Mouse (Mus musculus): Measurements from ENCODE around the gene Hist1h1c. TPM values are rescaled to one million over a fixed set of nuclear protein-coding genes. Genes with fewer than 3 reads are reported as not detected.
"Not testable (repeated sequence)": the region's sequence is repeated elsewhere in the genome, so short reads cannot be mapped to it uniquely, and the experiment has no call there.

Hist1h1c gene
- polyA plus RNA-seq, 1 experiment: 46.7 TPM

DNA sequence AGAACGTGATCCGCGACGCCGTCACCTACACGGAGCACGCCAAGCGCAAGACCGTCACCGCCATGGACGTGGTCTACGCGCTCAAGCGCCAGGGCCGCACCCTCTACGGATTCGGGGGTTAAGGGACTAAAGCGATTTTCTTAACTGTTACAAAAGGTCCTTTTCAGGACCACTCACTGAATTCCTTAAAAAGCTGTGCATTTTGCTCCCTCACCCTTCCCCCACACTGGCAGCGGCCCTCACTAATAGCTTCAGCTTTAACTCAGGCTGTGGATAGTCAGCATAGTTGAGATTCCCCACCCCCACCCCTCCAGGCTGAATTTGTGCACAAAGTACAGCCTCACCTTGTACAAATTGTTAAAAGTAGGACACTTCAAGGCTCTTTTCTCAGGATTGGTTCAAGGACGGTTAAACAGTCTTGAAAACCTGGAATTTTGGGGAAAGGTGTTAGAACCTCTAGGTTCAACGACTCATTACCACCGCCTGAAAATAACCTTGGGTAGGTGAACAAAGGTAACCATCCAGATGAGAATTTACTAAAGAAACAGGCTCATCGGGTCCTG, 18.7 kb downstream of the Hist1h1c start:
- DNase-seq: no peak
- WGBS: 2% methylated on average over 18 of the region's 23 CpGs
- no peak for TF ChIP-seq POLR2A (IDR thresholded peaks at IDR 0.05; ENCODE audit: borderline replicate concordance, extremely low read depth, low read depth, low read length)
- TF ChIP-seq CTCF (IDR thresholded peaks at IDR 0.05; ENCODE audit: insufficient read depth, low read length): no peak
- Histone ChIP-seq H3K4me3 (replicated peaks; ENCODE audit: extremely low read depth, low read depth, low read length) (peak overlapping the region; percentile 18), H3K4me1 (ENCODE audit: control insufficient read depth, insufficient read depth, low read length) (peaks cover 2% of the 10 kb centered on the region)

DNA sequence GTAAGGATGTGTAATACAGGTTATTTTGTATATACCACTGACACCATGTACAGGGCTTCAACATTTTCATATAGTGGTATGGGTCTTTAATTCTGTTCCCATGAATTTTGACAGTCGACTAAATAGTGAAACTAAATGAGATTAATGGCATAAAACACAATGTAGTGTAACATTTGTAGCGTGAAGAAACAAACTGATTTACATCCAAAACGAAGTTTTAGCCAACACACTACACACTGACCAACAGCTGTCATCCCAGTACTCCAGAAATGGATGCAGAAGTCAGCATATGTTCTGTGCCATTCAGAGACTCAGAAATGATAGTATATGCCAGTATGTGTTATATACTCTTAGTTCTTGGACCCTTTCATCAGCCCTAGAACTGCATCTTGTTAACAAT, 19.3 kb downstream of the Hist1h1c start:
- Histone ChIP-seq H3K4me3 (replicated peaks; ENCODE audit: extremely low read depth, low read depth, low read length) (no peak overlapping the region), H3K4me1 (ENCODE audit: control insufficient read depth, insufficient read depth, low read length) (peaks cover 2% of the 10 kb centered on the region)
- no peak for DNase-seq
- whole genome bisulfite sequencing: 40% methylated on average over 3 of the region's 3 CpGs
- no peak for TF ChIP-seq CTCF (IDR thresholded peaks at IDR 0.05; ENCODE audit: insufficient read depth, low read length)
- no peak for TF ChIP-seq POLR2A (IDR thresholded peaks at IDR 0.05; ENCODE audit: borderline replicate concordance, extremely low read depth, low read depth, low read length)

DNA sequence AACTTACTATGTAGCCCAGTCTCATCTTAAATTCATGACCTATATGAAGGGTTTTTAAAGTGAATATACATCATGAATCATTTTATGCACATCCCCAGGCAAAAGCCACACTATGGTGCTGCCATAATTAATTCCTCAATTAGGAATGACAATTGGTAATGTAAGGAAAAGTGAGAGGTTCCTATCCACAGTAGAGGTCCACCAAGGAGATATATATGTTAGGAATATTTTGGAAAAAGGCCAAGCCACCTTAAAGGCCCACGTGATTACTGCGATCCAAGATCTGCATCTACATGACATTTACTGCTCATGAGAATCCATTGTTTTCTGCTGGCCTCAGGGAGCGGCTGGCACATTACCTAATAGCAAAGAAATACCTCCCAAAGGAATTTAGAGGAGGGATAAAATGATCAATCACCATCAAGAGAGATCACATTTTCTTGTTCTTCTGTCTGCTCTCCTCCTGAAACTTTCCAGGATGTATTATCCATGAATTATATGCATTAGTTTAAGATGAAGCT, 20.7 kb downstream of the Hist1h1c start:
- 86% methylated on average over 3 of the region's 3 CpGs for WGBS
- no peak overlapping the region for H3K4me3 ChIP-seq (replicated peaks; ENCODE audit: extremely low read depth, low read depth, low read length)
- no peak for TF ChIP-seq POLR2A (IDR thresholded peaks at IDR 0.05; ENCODE audit: borderline replicate concordance, extremely low read depth, low read depth, low read length)
- no peak for TF ChIP-seq CTCF (IDR thresholded peaks at IDR 0.05; ENCODE audit: insufficient read depth, low read length)
- DNase-seq: no peak
- H3K4me1 ChIP-seq (ENCODE audit: control insufficient read depth, insufficient read depth, low read length): peaks cover 2% of the 10 kb centered on the region

DNA sequence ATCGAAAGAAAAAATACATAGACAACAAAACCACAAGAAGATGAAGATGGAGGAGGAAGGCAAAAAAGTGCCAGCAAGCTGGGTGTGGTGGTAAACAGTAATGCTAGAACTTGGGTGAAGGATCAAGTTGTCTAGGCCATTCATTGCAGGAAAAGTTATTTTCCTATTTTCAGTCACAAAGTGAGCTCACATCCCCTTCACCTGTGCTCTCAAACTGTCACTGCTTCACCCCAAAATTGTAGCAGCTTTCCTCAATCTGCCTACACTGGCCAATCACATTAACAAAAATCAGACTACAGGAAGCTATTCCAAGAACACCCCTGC, 21.3 kb downstream of the Hist1h1c start:
- WGBS: 39% methylated on average over 1 of the region's 1 CpGs
- DNase-seq: no peak
- Histone ChIP-seq H3K4me1 (ENCODE audit: control insufficient read depth, insufficient read depth, low read length) (peaks cover 2% of the 10 kb centered on the region), H3K4me3 (replicated peaks; ENCODE audit: extremely low read depth, low read depth, low read length) (no peak overlapping the region)
- TF ChIP-seq CTCF (IDR thresholded peaks at IDR 0.05; ENCODE audit: insufficient read depth, low read length) (no peak), POLR2A (IDR thresholded peaks at IDR 0.05; ENCODE audit: borderline replicate concordance, extremely low read depth, low read depth, low read length) (no peak)

DNA sequence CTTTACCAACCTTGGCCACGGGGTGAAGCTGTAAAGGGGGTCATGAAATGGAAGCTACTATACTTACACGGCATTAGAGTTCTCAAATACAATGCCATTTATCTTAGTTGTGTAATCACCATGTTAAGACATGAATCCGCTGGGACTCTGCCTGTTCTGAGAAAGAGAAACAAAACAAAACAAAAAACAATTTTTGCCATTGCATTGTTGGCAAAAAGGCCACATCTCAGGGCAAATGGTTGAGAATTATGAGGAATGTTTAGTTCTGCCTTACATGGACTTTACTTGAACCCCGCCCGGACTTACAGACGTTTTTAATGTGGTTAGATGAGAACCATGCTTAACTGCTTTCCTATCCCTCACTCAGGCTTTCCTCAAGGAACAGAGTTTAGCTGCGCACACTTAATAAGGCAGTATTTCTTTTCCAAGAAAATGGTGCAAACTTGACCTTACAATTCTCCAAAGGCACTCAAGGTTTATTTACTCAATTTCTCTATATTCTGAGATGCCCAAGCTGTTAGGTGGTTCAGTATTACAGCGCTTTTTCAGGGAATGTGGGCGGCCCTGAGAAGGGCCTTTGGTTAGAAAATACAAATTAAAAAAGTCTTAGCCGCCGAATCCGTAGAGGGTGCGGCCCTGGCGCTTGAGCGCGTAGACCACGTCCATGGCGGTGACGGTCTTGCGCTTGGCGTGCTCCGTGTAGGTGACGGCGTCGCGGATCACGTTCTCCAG, 21.8 kb downstream of the Hist1h1c start:
- WGBS: 1% methylated on average over 26 of the region's 27 CpGs
- TF ChIP-seq POLR2A (IDR thresholded peaks at IDR 0.05; ENCODE audit: borderline replicate concordance, extremely low read depth, low read depth, low read length) (no peak), CTCF (IDR thresholded peaks at IDR 0.05; ENCODE audit: insufficient read depth, low read length) (no peak)
- Histone ChIP-seq H3K4me1 (ENCODE audit: control insufficient read depth, insufficient read depth, low read length) (peaks cover 2% of the 10 kb centered on the region), H3K4me3 (replicated peaks; ENCODE audit: extremely low read depth, low read depth, low read length) (peak overlapping the region; percentile 19)
- no peak for DNase-seq

DNA sequence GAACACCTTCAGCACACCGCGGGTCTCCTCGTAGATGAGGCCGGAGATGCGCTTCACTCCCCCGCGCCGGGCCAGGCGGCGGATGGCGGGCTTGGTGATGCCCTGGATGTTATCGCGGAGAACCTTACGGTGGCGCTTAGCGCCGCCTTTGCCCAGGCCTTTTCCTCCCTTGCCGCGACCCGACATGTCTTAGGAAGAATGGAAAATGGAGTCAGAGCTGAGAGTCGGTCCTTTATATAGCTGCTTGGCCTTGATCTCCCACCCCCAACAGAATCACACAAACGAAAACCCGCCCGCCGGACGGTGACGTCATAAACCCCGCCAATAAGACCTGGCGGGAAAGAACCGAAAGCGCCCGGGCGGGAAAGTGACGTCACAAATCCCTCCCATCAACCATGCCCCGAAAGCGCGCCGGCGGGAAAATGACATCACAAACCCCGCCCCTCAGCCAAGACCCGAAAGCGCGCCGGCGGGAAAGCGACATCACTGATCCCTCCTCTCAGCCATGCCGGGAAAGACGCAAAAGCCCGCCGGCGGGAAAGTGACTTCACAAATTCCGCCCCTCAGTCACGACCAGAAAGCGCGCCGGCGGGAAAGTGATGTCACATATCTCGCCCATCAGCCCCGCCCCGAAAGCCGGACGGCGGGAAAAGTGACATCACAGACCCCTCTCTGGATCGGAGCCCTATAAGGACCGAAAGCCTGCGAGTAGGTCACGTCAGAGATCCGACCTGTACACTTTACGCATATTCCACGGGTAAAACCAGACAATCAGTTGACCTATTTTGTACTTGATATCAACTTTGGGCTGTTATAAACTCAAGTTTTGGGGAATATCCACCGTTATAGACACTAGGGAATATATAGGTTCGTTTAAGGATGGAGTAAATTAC, 22.6 kb downstream of the Hist1h1c start, which contains the start of gene Hist1h4a:
Hist1h4a (minus strand) TSS at position 259 of the 893 bp plus-strand sequence.
- under 1% methylated on average over 67 of the region's 72 CpGs for WGBS
- peak within 1 kb of the TSS; percentile 65 for H3K4me3 ChIP-seq (replicated peaks; ENCODE audit: extremely low read depth, low read depth, low read length)
- DNase-seq: peak; percentile 95
- H3K4me1 ChIP-seq (ENCODE audit: control insufficient read depth, insufficient read depth, low read length): peaks cover 2% of the 10 kb centered on the region
- TF ChIP-seq CTCF (IDR thresholded peaks at IDR 0.05; ENCODE audit: insufficient read depth, low read length) (no peak), POLR2A (IDR thresholded peaks at IDR 0.05; ENCODE audit: borderline replicate concordance, extremely low read depth, low read depth, low read length) (peak; percentile 82)

DNA sequence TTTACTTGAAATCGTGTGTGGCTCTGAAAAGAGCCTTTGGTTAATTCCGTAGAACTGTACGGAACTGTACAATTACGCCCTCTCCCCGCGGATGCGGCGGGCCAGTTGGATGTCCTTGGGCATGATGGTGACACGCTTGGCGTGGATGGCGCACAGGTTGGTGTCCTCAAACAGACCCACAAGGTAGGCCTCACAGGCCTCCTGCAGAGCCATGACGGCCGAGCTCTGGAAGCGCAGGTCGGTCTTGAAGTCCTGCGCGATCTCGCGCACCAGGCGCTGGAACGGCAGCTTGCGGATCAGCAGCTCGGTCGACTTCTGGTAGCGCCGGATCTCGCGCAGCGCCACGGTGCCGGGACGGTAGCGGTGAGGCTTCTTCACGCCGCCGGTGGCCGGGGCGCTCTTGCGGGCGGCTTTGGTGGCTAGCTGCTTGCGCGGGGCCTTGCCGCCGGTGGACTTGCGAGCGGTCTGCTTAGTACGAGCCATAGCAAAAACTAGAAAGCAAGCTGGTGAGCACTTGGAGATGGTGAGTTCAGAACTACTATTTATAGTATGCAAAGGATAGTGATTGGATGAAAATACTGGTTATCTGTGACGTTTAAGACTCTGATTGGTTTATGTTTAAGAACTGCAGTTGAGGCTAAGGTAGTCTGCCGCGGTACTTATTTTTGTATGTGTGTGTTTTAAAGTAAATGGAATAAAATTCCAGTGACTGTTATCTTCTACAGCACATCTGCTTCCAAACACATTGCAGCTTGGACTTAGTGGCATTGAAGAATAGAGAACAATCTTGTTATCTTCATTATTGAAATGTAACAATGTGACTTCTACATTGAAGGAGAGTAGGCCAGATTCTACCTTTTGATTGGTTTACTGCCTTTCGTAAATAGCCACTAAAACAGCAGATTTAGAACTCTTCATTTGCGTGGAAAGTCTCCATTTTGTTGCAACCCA, 23.5 kb downstream of the Hist1h1c start, which contains the start of gene Hist1h3a:
Hist1h3a (minus strand) TSS at position 516 of the 951 bp plus-strand sequence.
- TF ChIP-seq POLR2A (IDR thresholded peaks at IDR 0.05; ENCODE audit: borderline replicate concordance, extremely low read depth, low read depth, low read length): peak; percentile 46; the same call in 1 of the 2 replicates
- peak within 1 kb of the TSS; percentile 65 for H3K4me3 ChIP-seq (replicated peaks; ENCODE audit: extremely low read depth, low read depth, low read length)
- peak; percentile 58 for DNase-seq
- under 1% methylated on average over 30 of the region's 52 CpGs for WGBS
- not testable (repeated sequence) for H3K4me1 ChIP-seq (ENCODE audit: control insufficient read depth, insufficient read depth, low read length)

DNA sequence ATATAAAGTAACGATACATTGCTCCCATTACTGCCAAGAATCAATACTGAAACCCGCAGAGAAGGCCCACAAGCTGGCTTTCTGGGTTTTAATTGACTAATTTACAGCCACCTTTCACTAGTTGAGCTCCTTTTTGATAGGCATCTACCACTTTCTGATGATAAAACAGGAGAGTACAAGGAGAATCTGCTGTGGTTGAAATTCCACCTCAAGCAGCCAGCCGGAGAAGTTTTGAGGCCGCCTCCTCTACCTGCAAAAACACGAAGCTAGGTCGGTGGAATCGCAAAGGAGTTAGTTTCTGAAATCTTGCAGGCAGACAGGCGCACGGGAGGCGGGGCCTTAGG, 24.6 kb downstream of the Hist1h1c start:
- no peak for DNase-seq
- no peak for TF ChIP-seq POLR2A (IDR thresholded peaks at IDR 0.05; ENCODE audit: borderline replicate concordance, extremely low read depth, low read depth, low read length)
- 1% methylated on average over 10 of the region's 10 CpGs for WGBS

More for the DNA sequence above, 24.6 kb downstream of the Hist1h1c start:
- H3K4me3 ChIP-seq (replicated peaks; ENCODE audit: extremely low read depth, low read depth, low read length): peak overlapping the region; percentile 80
- H3K4me1 ChIP-seq (ENCODE audit: control insufficient read depth, insufficient read depth, low read length): peaks cover 2% of the 10 kb centered on the region; the same call in 1 of the 2 replicates
